Mouse (Mus musculus) neural tube, embryonic 12.5 days (tissue): ENCODE results near the gene Orc6. TPM values are rescaled to one million over a fixed set of nuclear protein-coding genes. Genes with fewer than 3 reads are reported as not detected.

ENCODE experiments used
- ATAC-seq: fragments of 200-750 bp; cut with Nextera tagmentation; 2 replicates; pipeline ENCODE4 v1.8.0; 2017; ENCODE audit warnings: low read depth, mild to moderate bottlenecking, moderate TSS enrichment, moderate library complexity; ENCODE audit not compliant: low FRiP score
- H3K27ac ChIP-seq: fragments of 300-500 bp; sonication (generic); 2 replicates; pipeline ENCODE4 v1.5.1; 2016
- H3K27me3 ChIP-seq: fragments of 300-500 bp; sonication (generic); replicated peaks from 2 replicates; pipeline ENCODE4 v1.6.1; 2016; ENCODE audit warnings: mild to moderate bottlenecking
- H3K36me3 ChIP-seq: fragments of 300-500 bp; sonication (generic); 2 replicates; pipeline ENCODE4 v1.6.1; 2016; ENCODE audit warnings: mild to moderate bottlenecking
- H3K4me1 ChIP-seq: fragments of 300-500 bp; sonication (generic); 2 replicates; pipeline ENCODE4 v1.6.1; 2016
- H3K4me2 ChIP-seq: fragments of 300-500 bp; sonication (generic); replicated peaks from 2 replicates; pipeline ENCODE4 v1.6.1; 2016; ENCODE audit warnings: mild to moderate bottlenecking
- H3K4me3 ChIP-seq: fragments of 300-500 bp; sonication (generic); 2 replicates; pipeline ENCODE4 v1.5.1; 2016
- H3K9ac ChIP-seq: fragments of 300-500 bp; sonication (generic); 2 replicates; pipeline ENCODE4 v1.6.1; 2016; ENCODE audit warnings: mild to moderate bottlenecking
- H3K9me3 ChIP-seq: fragments of 300-500 bp; sonication (generic); 2 replicates; pipeline ENCODE4 v1.6.1; 2016; ENCODE audit warnings: mild to moderate bottlenecking
- WGBS: fragments of 180-500 bp; shearing (Covaris S2); methylation state at CpG from one replicate; pipeline ENCODE4 v1.1.7; 2016; 5-methylcytosine and 5-hydroxymethylcytosine counted together
- polyA plus RNA-seq: library from polyadenylated mRNA; unstranded; fragments of >200 nt; fragmentation: Nextera tagmentation; extraction: Ambion mirVana; gene quantifications from 2 replicates; pipeline ENCODE4 v1.2.1, GENCODE M21; 2016

The Orc6 gene
- 86.5 and 89.0 TPM in 2 replicates for polyA plus RNA-seq

DNA sequence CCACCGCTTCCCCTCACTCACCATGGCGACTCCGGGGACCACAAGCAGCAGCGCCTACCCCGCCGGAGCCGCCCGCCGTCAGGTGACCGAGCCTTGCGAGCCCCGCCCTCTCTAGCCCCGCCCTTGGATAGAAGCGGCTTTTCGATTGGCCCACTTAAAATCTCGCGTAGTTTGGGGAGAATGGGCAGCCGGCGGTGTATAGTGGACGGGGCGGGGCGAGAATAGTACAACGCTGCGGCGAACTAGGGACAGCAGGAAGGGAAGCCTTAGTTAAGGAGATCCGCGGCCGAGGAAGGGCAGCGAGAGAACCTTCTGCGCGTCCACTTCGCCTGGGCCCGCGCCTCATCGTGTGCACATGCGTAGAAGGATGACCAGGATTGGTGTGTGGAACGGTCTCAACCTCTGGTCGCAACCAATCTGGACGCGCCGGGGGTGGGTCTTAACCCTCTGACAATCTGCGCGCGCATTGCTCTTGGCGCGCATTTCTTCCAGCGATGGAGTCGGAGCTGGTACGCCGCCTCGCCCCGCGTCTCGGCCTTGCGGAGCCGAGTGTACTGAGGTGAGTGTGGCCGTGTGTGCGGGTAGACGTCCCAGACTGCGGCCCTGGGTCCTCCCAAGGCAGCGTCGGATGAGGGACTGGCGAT lies at the start of gene Orc6, which contains the start of gene Vps35:
Orc6 (plus strand) TSS at position 199 of the 644 bp plus-strand sequence.
Vps35 (minus strand) TSS at position 369 of the 644 bp plus-strand sequence.
- Histone ChIP-seq H3K9ac (peak within 1 kb of the TSS; percentile 88), H3K27ac (peak within 1 kb of the TSS; percentile 86), H3K4me1 (peaks cover 19% of the 10 kb centered on the region), H3K9me3 (no peaks in the 10 kb centered on the region), H3K4me2 (peak within 1 kb of the TSS; percentile 81), H3K4me3 (peak within 1 kb of the TSS; percentile 94), H3K27me3 (no peaks in the 10 kb centered on the region), H3K36me3 (peaks cover 11% of the 10 kb centered on the region)
- under 1% methylated on average over 63 of the region's 63 CpGs for WGBS
- ATAC-seq: peak; percentile 98

DNA sequence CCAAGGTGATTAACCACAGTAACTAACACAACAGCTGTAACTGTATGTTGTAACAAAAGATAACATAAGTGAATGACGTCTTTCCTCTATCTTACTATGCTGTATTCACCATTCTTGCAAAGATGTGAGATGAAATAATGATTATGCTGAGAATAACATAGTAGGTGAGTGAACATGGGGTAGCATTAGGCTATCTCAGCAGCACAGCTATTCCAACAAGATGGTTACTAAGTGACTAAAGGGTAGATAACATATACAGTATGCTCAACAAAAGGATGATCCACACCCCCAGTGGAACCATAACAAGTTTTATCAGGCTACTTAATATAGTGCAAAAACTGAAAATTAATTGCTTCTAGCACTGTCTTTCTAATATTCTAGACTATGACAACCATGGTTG lies 12.6 kb upstream of the Orc6 start:
- WGBS: 92% methylated on average over 1 of the region's 1 CpGs
- H3K36me3 ChIP-seq: peaks cover 50% of the 10 kb centered on the region

DNA sequence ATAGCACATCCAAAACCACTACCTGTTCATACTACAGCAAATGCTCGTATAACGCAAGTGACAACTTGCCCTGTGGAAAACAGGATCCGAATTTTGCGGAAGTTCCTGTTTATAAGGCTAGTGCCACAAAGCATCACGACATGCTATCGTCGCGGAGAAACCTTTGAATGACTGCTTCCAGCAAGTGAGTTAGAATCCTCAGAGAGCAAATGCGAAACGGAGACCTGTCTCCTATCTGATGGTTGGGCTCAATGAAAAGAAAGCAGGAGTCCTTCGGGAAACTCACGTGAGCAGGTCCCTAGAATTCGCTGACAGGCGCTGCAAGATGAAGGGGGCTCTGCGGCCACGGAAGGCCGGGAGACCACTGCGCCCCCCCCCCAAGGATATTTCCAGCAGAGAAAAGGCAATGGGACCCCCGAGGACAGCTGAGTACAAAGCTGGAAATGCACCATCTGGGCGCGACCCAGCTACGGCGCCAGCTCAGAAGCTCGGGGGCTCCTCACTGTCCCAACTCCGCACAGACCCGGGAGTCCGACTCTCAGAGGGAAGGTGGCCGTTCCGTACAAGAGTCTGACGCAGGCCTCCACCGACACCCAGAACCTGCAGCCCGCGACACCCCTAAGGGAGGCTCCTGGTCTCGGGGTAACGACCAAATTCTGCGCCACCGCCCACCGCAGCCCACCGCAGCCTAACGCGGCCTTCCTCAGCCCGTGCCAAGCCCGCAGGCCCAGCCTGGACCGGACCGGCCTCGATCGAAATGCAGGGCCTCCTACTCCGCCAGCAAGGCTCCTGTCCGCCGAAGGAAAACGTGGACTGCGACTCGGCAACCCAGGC lies 615 bp upstream of the Orc6 start:
- H3K27me3 ChIP-seq: no peaks in the 10 kb centered on the region
- peaks cover 19% of the 10 kb centered on the region for H3K4me1 ChIP-seq
- H3K4me3 ChIP-seq: peak overlapping the region; percentile 94
- peak overlapping the region; percentile 88 for H3K9ac ChIP-seq
- H3K9me3 ChIP-seq: no peaks in the 10 kb centered on the region
- no peak; the same call in 1 of the 2 replicates for ATAC-seq
- peaks cover 10% of the 10 kb centered on the region for H3K36me3 ChIP-seq
- peak overlapping the region; percentile 81 for H3K4me2 ChIP-seq
- H3K27ac ChIP-seq: peak overlapping the region; percentile 86; the same call in 1 of the 2 replicates
- under 1% methylated on average over 53 of the region's 53 CpGs for WGBS

More for the DNA sequence above, 12.6 kb upstream of the Orc6 start:
- Histone ChIP-seq H3K9ac (no peak overlapping the region), H3K27me3 (no peaks in the 10 kb centered on the region), H3K4me3 (no peak overlapping the region), H3K4me2 (no peak overlapping the region), H3K27ac (no peak overlapping the region), H3K4me1 (no peaks in the 10 kb centered on the region), H3K9me3 (no peaks in the 10 kb centered on the region)
- no peak for ATAC-seq

DNA sequence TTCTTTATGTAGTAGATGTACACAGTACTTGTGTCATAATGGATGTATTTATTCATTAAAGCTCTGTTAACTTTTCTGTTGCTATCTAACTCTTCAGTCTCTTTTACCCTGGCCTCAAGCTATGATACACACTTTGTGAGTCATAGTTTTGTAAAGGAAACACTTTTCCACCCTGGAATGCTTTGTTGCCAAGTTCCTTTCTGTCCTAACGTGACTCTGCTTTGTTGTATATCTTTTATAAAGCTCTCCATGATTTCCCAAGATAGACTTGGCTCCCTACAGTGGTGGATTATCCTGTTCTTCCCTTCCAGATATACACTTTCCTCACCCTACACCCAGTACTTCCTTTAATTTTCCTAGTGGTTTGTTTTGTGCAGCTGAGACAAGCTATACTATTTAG lies 2.5 kb downstream of the Orc6 start:
- no peak for ATAC-seq
- Histone ChIP-seq H3K4me3 (no peak overlapping the region), H3K27ac (no peak overlapping the region), H3K4me2 (no peak overlapping the region), H3K9ac (no peak overlapping the region), H3K9me3 (no peaks in the 10 kb centered on the region), H3K36me3 (peaks cover 27% of the 10 kb centered on the region), H3K27me3 (no peaks in the 10 kb centered on the region), H3K4me1 (peaks cover 19% of the 10 kb centered on the region)
- WGBS: 58% methylated on average over 1 of the region's 1 CpGs

DNA sequence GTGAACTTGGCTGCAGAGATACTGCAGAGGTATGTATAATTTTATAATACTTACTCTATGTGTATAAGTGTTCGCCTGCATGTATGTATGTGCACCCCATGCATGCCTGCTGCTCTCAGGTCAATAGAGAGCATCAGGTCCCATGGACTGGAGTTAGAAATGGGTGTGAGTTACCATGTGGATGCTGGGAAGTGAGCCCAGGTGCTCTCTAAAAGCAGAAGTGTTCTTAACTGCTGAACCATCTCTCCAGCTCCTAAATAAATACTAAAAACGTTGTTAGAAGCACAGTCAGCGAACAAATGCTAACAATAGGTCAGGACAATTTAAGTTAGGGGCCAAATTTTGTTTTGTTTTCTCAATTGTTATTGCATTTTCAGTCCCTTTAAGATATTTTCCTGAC lies 3.5 kb downstream of the Orc6 start:
- Histone ChIP-seq H3K36me3 (peaks cover 35% of the 10 kb centered on the region), H3K4me3 (no peak overlapping the region), H3K4me1 (peaks cover 14% of the 10 kb centered on the region), H3K9ac (no peak overlapping the region), H3K27ac (no peak overlapping the region), H3K4me2 (no peak overlapping the region), H3K9me3 (no peaks in the 10 kb centered on the region), H3K27me3 (no peaks in the 10 kb centered on the region)
- 93% methylated on average over 3 of the region's 3 CpGs for WGBS
- ATAC-seq: no peak

DNA sequence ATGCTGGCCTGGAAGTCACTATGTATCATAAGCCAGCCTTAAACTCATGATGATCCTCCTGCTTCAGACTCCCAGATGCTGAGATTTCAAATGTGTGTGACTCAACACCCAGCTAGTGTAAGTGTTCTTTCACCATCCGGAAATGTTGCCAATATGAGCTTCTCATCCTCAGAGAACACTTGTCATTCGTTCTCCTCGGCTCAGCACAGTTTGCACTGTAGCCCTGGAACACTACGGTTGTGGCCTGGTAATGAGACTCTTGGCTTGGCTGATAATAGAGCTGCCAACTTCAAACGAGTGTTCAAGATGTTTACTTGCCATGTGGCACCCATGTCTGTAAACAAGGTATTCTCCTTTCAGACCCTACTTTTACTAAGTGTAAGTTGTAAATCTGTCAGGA lies 4.1 kb downstream of the Orc6 start:
- H3K4me2 ChIP-seq: no peak overlapping the region
- H3K4me3 ChIP-seq: no peak overlapping the region
- H3K9me3 ChIP-seq: no peaks in the 10 kb centered on the region
- ATAC-seq: no peak
- H3K36me3 ChIP-seq: peaks cover 41% of the 10 kb centered on the region
- 91% methylated on average over 5 of the region's 5 CpGs for WGBS
- no peak overlapping the region for H3K27ac ChIP-seq
- H3K27me3 ChIP-seq: no peaks in the 10 kb centered on the region
- peaks cover 11% of the 10 kb centered on the region for H3K4me1 ChIP-seq
- H3K9ac ChIP-seq: no peak overlapping the region

DNA sequence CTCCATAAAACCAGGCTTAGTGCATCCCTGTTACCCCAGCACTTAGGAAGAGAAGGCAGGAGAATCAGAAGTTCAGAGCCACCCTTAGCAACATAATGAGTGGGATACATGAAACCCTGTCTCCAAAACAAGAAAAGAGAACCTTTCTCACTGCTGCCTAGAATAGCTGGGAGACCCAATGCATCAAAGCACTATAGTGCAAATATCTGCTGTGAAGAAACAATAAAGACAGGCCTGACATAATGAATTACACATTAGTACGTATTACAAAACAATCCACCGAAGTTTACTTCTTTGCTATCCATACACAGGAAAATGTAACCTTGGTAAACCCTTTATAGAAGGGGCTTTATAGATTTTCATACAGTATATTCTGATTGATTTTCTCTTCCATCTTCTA lies 9.1 kb downstream of the Orc6 start:
- H3K9ac ChIP-seq: no peak overlapping the region
- H3K9me3 ChIP-seq: no peaks in the 10 kb centered on the region
- no peak overlapping the region for H3K4me2 ChIP-seq
- no peaks in the 10 kb centered on the region for H3K27me3 ChIP-seq
- peaks cover 36% of the 10 kb centered on the region for H3K36me3 ChIP-seq
- no peak for ATAC-seq
- no peak overlapping the region for H3K27ac ChIP-seq
- 90% methylated on average over 2 of the region's 2 CpGs for WGBS
- no peak overlapping the region for H3K4me3 ChIP-seq
- no peaks in the 10 kb centered on the region for H3K4me1 ChIP-seq

DNA sequence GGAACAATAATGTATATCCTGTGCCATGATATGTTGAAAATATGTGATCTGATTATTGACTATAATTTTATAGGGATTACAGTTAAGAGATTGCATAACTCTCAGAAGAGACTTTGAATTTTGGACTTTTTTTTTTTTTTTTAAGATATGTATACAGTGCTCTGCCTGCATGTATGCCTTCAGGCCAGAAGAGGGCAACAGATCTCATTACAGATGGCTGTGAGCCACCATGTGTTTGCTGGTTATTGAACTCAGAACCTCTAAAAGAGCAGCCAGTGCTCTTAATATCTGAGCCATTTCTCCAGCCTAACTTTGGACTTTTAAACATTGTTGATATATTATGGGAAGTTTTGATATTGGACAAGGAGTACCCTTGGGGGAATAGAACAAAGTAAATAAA lies 12.3 kb downstream of the Orc6 start:
- peaks cover 17% of the 10 kb centered on the region for H3K36me3 ChIP-seq
- no peaks in the 10 kb centered on the region for H3K9me3 ChIP-seq
- H3K27me3 ChIP-seq: no peaks in the 10 kb centered on the region
- no peaks in the 10 kb centered on the region for H3K4me1 ChIP-seq
- no peak overlapping the region for H3K9ac ChIP-seq
- no peak overlapping the region for H3K4me3 ChIP-seq
- no peak overlapping the region for H3K27ac ChIP-seq
- ATAC-seq: no peak
- H3K4me2 ChIP-seq: no peak overlapping the region

DNA sequence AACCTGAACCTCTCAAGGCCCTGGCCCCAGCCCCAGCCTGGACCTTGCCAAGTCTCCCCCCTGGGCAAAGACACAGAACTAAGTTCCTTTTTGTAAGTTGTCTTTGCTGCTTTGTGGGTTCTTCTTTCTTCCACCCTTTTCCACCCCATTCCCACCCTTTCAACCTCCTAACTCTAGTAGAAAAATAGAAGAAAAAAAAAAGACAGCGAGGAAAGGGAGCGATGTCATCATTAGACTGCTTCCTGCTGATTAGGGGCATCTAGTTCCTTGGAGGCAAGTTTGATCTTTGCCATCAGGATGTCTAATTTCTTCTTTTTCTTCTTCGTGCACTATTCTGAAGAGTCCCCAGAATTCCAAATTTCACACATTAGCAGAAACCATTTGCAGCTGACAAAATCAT lies 13.6 kb downstream of the Orc6 start:
- no peak overlapping the region for H3K4me3 ChIP-seq
- no peaks in the 10 kb centered on the region for H3K4me1 ChIP-seq
- peaks cover 7% of the 10 kb centered on the region for H3K36me3 ChIP-seq
- no peaks in the 10 kb centered on the region for H3K27me3 ChIP-seq
- no peak overlapping the region for H3K4me2 ChIP-seq
- no peak overlapping the region for H3K27ac ChIP-seq
- ATAC-seq: no peak
- H3K9ac ChIP-seq: no peak overlapping the region
- 86% methylated on average over 3 of the region's 3 CpGs for WGBS
- H3K9me3 ChIP-seq: no peaks in the 10 kb centered on the region

DNA sequence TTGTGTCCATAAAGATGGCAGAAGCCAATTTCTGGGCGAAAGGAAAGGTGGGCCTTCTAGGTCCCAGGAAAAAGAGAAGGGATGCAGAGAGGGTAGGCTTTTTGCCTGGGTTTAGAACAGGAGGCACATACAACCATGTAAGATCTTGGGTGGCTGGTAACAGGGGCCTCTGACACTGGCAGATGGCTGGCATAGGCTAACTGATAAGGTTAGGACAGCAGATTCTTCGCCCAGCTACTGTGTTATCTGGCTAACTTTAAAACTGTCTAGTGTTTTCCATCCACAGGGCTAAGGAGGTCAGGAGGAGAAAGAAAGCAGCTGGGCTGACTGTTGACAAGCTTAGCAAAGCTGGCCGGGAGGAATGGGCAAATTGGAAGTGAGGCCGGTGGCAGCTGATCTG lies 19.1 kb downstream of the Orc6 start:
- Histone ChIP-seq H3K9me3 (no peaks in the 10 kb centered on the region), H3K27ac (no peak overlapping the region), H3K4me2 (no peak overlapping the region), H3K4me1 (no peaks in the 10 kb centered on the region), H3K27me3 (no peaks in the 10 kb centered on the region), H3K4me3 (no peak overlapping the region), H3K9ac (no peak overlapping the region), H3K36me3 (no peaks in the 10 kb centered on the region)
- 89% methylated on average over 4 of the region's 4 CpGs for WGBS
- ATAC-seq: no peak

DNA sequence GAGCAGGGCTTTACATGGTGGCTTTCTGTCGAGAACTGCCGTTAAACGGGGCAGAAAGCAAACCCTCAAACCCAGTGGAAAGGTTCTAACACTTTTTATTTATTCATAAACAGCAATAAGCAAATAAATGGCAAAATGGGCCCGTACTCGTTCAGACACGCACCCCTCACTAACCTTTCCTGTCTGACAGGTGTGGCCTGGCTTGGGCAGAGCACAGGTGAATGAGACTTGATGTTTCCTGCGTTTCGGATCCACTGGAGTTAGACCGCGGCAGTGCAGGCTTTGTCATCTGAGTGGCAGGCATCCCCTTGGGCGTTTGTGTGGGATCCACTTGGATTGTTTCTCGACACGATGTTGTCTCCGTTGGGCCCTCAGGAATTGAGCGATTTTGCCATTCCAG lies 22.5 kb downstream of the Orc6 start:
- whole genome bisulfite sequencing: 92% methylated on average over 15 of the region's 15 CpGs
- no peaks in the 10 kb centered on the region for H3K27me3 ChIP-seq
- no peak overlapping the region for H3K4me3 ChIP-seq
- H3K36me3 ChIP-seq: no peaks in the 10 kb centered on the region
- no peak overlapping the region for H3K9ac ChIP-seq
- ATAC-seq: no peak
- no peaks in the 10 kb centered on the region for H3K4me1 ChIP-seq
- H3K27ac ChIP-seq: no peak overlapping the region
- no peak overlapping the region for H3K4me2 ChIP-seq
- H3K9me3 ChIP-seq: no peaks in the 10 kb centered on the region

DNA sequence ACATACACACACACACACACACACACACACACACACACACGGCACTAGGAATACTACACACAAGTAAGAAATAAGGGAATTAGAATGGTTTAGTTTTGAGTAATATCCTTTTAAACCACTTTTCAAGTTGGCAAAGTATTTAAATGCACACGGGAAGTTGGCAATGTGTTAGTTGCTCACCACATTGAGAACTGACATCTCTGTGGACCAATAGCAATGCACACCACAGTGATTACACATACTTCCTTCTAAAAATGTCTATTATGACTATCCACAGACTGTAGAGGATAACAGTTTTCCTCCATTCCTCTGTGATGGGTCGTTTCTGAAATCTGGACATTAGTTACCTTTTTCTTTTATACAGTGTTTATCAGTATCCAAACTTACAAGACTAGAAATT lies 23.7 kb downstream of the Orc6 start:
- Histone ChIP-seq H3K9ac (no peak overlapping the region), H3K4me3 (no peak overlapping the region), H3K27me3 (no peaks in the 10 kb centered on the region), H3K4me2 (no peak overlapping the region), H3K27ac (no peak overlapping the region), H3K36me3 (no peaks in the 10 kb centered on the region), H3K9me3 (no peaks in the 10 kb centered on the region), H3K4me1 (no peaks in the 10 kb centered on the region)
- no peak for ATAC-seq
- 82% methylated on average over 3 of the region's 3 CpGs for WGBS
